Mouse (Mus musculus) T-helper 17 cell (primary cell): ENCODE data around the gene Rho.

Source experiments
- in situ Hi-C, 2 experiments: fragments of 300-600 bp; cut with MboI, MseI; formaldehyde crosslinking; loops; 1 replicate in 1 of 2; 2 replicates in 1 of 2; pipeline ENCODE4 v1.15.1; 2025; ENCODE audit warnings: high pct_unique_total_duplicates in 2 of 2

The Rho gene

GRCm38 (mm10) chr6:115931639-115932038, at the start of gene Rho:
Gene Rho (plus strand): TSS chr6:115931748.
- in situ Hi-C loops, result no loop called here

- in situ Hi-C loops, result loop anchor here (25.0 kb wide), 3 partner anchors 253 to 1303 kb away; partner anchors contain the start of genes Gm5580 (in 1 of the 2) and Olfr214 (in 1 of the 2)
These were observed 47.5 kb upstream of the Rho start for GRCm38 (mm10) chr6:115884018-115884417.

DNA sequence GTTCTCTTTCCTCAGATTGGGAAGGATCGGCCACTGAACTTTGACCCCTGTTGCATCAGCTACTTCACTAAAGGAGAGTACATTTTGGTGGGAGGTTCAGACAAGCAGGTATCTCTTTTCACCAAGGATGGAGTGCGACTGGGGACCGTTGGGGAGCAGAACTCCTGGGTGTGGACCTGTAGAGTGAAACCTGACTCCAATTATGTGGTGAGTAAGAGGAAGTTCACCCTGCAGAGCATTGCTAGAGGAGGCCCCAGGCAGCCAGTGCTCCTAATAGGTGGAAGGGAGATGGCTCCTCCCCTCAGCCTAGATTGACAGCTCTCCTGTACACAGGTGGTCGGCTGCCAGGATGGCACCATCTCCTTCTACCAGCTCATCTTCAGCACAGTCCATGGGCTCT, 44.7 kb upstream of the Rho start:
- in situ Hi-C loops, result loop anchor here (25.0 kb wide), 3 partner anchors 250 to 1300 kb away; partner anchors contain the start of genes Gm5580 (in 1 of the 2) and Olfr214 (in 1 of the 2)

- in situ Hi-C loops, result loop anchor here (25.0 kb wide), 3 partner anchors 249 to 1299 kb away; partner anchors contain the start of genes Gm5580 (in 1 of the 2) and Olfr214 (in 1 of the 2)
These were observed 43.3 kb upstream of the Rho start for GRCm38 (mm10) chr6:115888296-115888695.

DNA sequence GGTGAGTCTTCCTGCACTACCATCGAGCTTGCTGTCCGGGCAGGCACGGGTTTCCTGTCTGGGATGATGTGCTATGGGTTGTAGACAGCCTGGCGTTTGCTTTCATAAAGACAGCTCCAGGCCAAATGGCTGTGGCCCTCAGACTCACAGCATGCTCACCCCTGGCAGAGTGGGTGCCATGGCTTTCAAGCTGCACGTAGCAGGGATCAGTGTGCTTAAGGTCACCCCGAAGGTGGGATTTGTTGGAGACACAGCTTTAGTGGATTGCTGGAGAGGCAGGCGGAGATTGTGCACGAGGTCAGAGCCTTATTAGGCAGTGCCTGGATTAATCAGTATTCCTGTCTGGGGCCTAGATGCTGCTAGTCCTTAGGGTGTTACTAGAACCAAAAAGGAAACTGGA, 40.9 kb upstream of the Rho start:
- in situ Hi-C loops, result loop anchor here (5.0 to 25.0 kb wide), 6 partner anchors 107 to 1297 kb away; partner anchors contain the start of genes Gm5580 (in 1 of the 2), Olfr214 (in 1 of the 2) and Plxnd1 (in 1 of the 2)

DNA sequence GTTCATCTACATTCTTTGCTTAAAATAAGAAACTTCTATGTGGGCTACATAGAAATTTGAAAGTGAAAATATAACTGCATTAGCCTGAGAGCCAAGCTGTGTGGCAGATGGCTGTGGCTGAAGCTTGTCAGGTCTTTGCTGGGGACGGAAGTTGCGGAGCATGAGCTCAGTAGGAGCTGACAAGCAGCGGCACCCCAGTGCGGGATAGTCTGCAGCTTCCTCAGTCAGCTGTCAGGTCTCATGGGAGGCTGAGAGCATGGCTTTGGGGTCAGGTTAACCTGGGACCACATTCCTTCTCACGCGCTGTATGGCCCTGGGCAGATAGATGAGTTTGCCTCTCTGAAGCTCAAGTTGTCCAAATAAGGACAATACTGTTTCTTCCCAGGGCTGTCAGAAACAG, 40.5 kb upstream of the Rho start:
- in situ Hi-C loops, result loop anchor here (5.0 to 25.0 kb wide), 6 partner anchors 106 to 1296 kb away; partner anchors contain the start of genes Gm5580 (in 1 of the 2), Olfr214 (in 1 of the 2) and Plxnd1 (in 1 of the 2)

- in situ Hi-C loops, result loop anchor here (5.0 to 25.0 kb wide), 6 partner anchors 106 to 1296 kb away; partner anchors contain the start of genes Gm5580 (in 1 of the 2), Olfr214 (in 1 of the 2) and Plxnd1 (in 1 of the 2)
These were observed 40.0 kb upstream of the Rho start for GRCm38 (mm10) chr6:115891497-115892061.

DNA sequence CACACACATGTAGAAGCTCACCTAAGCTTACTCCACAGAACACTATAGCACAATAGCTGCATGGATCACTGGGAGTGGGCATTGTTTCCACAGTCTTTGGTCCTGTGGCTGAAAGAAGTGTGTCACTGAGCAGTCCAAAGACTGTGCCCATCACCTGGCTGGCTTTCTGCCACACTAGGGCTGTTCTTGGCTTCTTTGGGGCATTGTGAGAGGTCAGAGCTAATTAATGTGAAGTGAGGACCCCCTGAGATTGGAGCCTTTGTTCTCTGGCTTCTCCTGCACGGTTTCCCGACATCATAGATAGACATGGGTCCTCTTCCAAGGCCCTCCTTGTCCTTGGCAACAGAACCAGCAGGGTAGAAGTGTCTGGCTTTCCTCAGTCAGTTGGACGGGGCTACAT, 39.2 kb upstream of the Rho start:
- in situ Hi-C loops, result loop anchor here (5.0 to 25.0 kb wide), 6 partner anchors 105 to 1295 kb away; partner anchors contain the start of genes Gm5580 (in 1 of the 2), Olfr214 (in 1 of the 2) and Plxnd1 (in 1 of the 2)

GRCm38 (mm10) chr6:115896346-115896745, 35.2 kb upstream of the Rho start:
- in situ Hi-C loops, result loop anchor here (10.0 to 25.0 kb wide), 4 partner anchors 238 to 1291 kb away; partner anchors contain the start of genes Gm5580 (in 1 of the 2) and Olfr214 (in 1 of the 2)

DNA sequence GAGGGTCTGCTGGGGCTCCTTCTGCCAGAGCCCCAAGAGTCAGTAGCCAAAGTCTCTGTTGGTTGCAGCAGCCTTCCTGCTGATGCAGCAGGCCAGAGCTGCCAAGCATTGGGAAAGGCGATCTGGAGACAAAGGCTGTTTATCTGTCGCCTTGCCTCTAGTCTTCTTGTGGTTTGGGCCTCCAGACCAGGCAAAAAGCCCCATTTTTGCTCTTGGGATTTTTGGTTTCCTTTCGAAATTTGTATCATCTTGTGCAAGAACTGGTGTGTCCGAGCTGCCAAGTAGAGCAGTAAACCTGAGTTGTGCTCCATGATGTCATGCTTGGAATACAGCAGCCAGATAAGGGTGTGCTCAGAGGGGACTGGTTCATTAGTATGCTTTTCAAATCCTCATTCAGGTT, 34.4 kb upstream of the Rho start:
- in situ Hi-C loops, result loop anchor here (10.0 to 25.0 kb wide), 4 partner anchors 238 to 1290 kb away; partner anchors contain the start of genes Gm5580 (in 1 of the 2) and Olfr214 (in 1 of the 2)

DNA sequence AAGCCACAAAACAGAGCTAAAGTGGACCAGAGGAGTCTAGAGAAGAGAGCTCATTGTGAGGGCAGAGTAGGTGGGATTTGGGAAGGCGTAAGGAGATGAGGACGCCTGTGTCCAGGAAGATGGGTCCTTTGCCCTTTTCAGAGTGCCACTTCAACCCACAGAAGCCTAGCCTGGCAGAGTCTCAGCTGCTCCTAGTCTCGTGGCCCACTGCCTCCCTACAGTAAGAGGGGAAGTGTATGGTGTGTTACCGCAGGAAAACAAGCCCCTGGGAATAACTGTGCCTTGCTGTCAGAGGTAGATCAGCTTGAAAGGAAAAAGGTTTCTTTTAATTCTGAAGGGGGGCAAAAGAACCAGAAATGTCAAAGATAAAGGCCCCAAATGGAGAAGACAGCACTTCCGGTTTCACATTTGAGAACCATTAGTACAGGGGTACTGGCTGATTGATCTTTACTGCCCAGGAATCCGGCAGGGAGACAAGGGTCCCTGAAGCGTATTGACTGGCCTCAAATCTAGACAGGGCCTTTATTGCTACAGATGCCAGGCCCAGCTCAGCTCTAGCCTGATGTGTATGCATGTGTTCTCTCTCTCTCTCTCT, 33.5 kb upstream of the Rho start:
- in situ Hi-C loops, result loop anchor here (10.0 to 25.0 kb wide), 4 partner anchors 237 to 1289 kb away; partner anchors contain the start of genes Gm5580 (in 1 of the 2) and Olfr214 (in 1 of the 2)

DNA sequence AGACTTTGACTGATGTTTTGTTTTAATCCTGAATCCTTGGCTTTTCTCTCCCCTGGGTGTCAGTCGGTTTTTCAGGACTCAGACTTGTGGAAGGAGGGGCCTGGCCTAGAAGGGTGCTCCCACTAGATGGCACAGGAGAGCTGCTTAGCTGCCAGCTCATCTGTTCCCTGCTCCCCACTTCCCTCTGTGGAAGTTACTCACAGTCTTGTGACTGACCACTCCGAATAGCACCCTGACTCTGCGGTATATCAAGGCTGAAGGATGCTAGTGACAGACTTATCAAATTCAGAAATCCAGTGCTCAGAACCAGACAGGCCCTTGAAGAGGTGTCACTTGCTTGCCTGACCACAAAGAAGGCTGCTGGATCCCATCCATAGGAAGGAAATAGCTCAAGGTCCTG, 30.5 kb upstream of the Rho start:
- in situ Hi-C loops, result no loop called here

DNA sequence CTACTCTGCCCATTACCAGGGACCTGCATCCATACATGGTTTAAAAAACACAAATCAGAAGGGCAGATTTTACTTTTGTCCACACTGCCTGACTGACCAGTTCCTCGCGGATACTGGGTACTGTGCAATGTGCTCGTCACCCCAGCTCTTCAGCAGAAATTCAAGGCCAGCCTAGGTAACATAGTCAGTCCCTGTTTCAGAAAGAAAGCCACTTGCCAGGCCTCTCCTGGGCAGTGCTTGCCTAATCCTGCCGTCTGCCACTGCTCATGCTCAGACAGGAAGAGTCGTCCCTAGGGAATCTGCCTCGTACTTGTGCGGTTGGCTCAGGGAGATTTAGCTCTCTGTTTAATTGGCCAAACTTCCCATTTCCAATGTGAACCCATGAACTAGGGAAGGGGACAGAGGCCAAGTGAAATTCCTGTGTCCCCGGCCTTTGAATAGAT, 30.0 kb upstream of the Rho start:
- in situ Hi-C loops, result no loop called here

DNA sequence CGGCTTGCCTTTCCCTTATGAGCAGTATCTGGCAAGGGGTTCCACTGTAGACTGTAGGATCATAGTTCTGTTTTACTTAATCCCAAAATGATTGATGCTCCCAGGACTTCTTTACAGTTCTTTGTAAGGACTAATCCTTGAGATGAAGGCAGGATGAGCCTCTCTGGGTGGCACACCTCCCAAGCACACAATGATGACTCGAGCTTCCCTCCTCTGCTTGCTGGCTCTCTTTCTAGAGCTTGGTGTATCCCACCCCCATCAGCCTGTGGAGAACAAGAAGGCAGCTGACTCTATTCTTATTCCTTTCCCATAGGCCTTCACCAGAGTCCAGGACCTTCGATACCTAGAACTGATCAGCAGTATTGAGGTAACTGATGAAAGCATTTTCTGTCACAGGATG, 29.0 kb upstream of the Rho start:
- in situ Hi-C loops, result no loop called here

- in situ Hi-C loops, result loop anchor here in 1 of 2 experiments (5.0 kb wide), 1 partner anchor 62 kb away; no protein-coding TSS in a partner anchor
These were observed 26.0 kb upstream of the Rho start for GRCm38 (mm10) chr6:115905568-115905967.

- in situ Hi-C loops, result loop anchor here in 1 of 2 experiments (5.0 kb wide), 1 partner anchor 61 kb away; no protein-coding TSS in a partner anchor
These were observed 25.1 kb upstream of the Rho start for GRCm38 (mm10) chr6:115906455-115906854.

DNA sequence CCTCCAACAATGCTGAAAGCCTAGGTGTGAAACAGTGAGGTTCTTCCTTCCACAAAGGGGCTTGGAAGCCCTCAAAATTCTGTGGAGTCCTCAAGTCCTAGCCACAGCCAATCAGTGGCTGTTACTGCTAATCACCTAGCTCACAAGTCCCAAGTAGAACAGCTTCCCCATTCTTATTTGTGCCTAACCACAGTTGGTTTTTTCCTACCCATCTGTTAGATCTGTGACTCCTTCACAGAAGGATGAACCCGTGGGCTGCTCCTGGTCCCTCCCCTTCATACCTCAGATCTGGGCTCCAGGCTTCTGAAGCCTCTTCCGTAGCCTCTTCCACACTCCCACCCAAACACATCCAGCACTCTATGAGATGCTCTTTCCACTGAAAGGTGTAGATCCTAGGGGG, 24.7 kb upstream of the Rho start:
- in situ Hi-C loops, result loop anchor here in 1 of 2 experiments (5.0 kb wide), 1 partner anchor 60 kb away; no protein-coding TSS in a partner anchor

DNA sequence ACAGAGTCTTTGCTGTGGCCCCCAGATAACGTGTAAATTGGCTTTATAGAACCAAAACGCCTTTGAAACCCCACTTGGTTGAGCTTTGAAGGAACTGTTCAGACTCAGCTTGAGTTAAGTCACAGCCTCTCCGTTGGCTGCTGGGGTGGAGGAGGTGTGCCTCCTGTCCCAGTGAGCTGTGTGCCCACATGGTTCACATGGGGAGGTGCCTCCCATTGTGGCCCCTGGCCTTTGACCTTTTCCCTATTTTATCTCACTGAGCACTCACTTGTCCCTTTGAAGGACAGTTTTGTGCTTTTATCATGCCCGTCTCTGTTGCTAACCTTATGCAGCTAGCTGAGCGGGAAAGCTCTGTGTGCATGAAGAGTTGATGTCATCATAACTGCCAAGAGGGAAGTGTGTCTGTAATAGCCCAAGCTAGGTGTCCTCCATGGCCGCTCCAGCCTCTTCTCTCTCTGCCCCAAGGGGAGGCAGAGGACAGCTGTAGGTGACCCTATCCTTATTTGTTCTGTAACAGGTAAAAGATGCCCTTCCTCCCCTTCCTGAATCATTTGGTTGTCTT, 23.0 kb upstream of the Rho start:
- in situ Hi-C loops, result loop anchor here in 1 of 2 experiments (5.0 kb wide), 1 partner anchor 59 kb away; no protein-coding TSS in a partner anchor

- in situ Hi-C loops, result loop anchor here in 1 of 2 experiments (5.0 kb wide), 1 partner anchor 58 kb away; no protein-coding TSS in a partner anchor
These were observed 22.5 kb upstream of the Rho start for GRCm38 (mm10) chr6:115909052-115909451.

- in situ Hi-C loops, result loop anchor here in 1 of 2 experiments (5.0 kb wide), 1 partner anchor 57 kb away; no protein-coding TSS in a partner anchor
These were observed 21.6 kb upstream of the Rho start for GRCm38 (mm10) chr6:115909940-115910339.

- in situ Hi-C loops, result no loop called here
These were observed 19.8 kb upstream of the Rho start for GRCm38 (mm10) chr6:115911763-115912162.
